Mouse (Mus musculus) activated CD4-positive, CD25-positive, alpha-beta regulatory T cell (primary cell): ENCODE data around the gene Tomm22. TPM values are rescaled to one million over a fixed set of nuclear protein-coding genes. Genes with fewer than 3 reads are reported as not detected.

Source experiments
- polyA plus RNA-seq, 2 experiments: library from polyadenylated mRNA; unstranded; fragments of 100-300 nt; shearing (Covaris generic); gene quantifications; one replicate each; pipeline ENCODE4 v1.2.1; 2017

The Tomm22 gene
- polyA plus RNA-seq = 100 to 1,000 TPM; 225 to 260 TPM

GRCm38 (mm10) chr15:79670249-79670971, at the start of gene Tomm22:
Gene Tomm22 (plus strand): TSS chr15:79670861.

GRCm38 (mm10) chr15:79658531-79659375, 11.9 kb upstream of the Tomm22 start, which contains the start of the genes Fam227a and Cby1:
Gene Fam227a (minus strand): TSS chr15:79658956.
Gene Cby1 (plus strand): TSS chr15:79659199.

GRCm38 (mm10) chr15:79687646-79688267, 17.1 kb downstream of the Tomm22 start, which contains the start of gene Josd1:
Gene Josd1 (minus strand): TSS chr15:79687919.

GRCm38 (mm10) chr15:79690426-79691022, 19.9 kb downstream of the Tomm22 start, which contains the start of gene Gtpbp1:
Gene Gtpbp1 (plus strand): TSS chr15:79690845.

Other genes with a start within 250 kb of the Tomm22 start
- 10 to 100 TPM; 30.0 to 31.2 TPM for gene Csnk1e, start 215.3 kb upstream of the Tomm22 start, polyA plus RNA-seq
- gene Kcnj4, start 165.6 kb upstream of the Tomm22 start, polyA plus RNA-seq = not detected
- gene Kdelr3, start 154.4 kb upstream of the Tomm22 start, polyA plus RNA-seq = under 1 TPM in 1 of 2 experiments, not detected in 1; 0.57 TPM
- 10 to 100 TPM; 31.1 to 53.5 TPM for gene Ddx17, start 124.1 kb upstream of the Tomm22 start, polyA plus RNA-seq
- under 1 TPM; 0.22 to 0.47 TPM for gene Dmc1, start 65.8 kb upstream of the Tomm22 start, polyA plus RNA-seq
- under 1 TPM; 0.06 to 0.53 TPM for gene Fam227a, start 11.9 kb upstream of the Tomm22 start, polyA plus RNA-seq
- 10 to 100 TPM; 12.4 to 12.5 TPM for gene Cby1, start 11.7 kb upstream of the Tomm22 start, polyA plus RNA-seq
- gene Josd1, start 17.1 kb downstream of the Tomm22 start, polyA plus RNA-seq = 10 to 100 TPM; 18.0 to 24.0 TPM
- gene Gtpbp1, start 20.0 kb downstream of the Tomm22 start, polyA plus RNA-seq = 10 to 100 TPM; 78.3 to 90.4 TPM
- 10 to 100 TPM; 64.0 to 69.2 TPM for gene Sun2, start 71.7 kb downstream of the Tomm22 start, polyA plus RNA-seq
- 1 to 10 TPM; 8.6 to 9.9 TPM for gene Dnal4, start 107.0 kb downstream of the Tomm22 start, polyA plus RNA-seq
- gene Nptxr, start 133.9 kb downstream of the Tomm22 start, polyA plus RNA-seq = under 1 TPM; 0.12 to 0.29 TPM
- gene Npcd, start 163.4 kb downstream of the Tomm22 start, polyA plus RNA-seq = not detected
- 10 to 100 TPM; 19.6 to 32.8 TPM for gene Cbx6, start 163.8 kb downstream of the Tomm22 start, polyA plus RNA-seq
- gene Apobec3, start 220.8 kb downstream of the Tomm22 start, polyA plus RNA-seq = 100 to 1,000 TPM; 406 to 436 TPM